Mouse (Mus musculus) B cell, adult 2 months (primary cell): ENCODE results near the gene Armc3.
"Not testable (repeated sequence)": the region's sequence is repeated elsewhere in the genome, so short reads cannot be mapped to it uniquely, and the experiment has no call there.

Source experiments
- DNase-seq, 2 experiments: peaks; one replicate each; pipeline ENCODE4 v3.0.0; 2022

The Armc3 gene

DNA sequence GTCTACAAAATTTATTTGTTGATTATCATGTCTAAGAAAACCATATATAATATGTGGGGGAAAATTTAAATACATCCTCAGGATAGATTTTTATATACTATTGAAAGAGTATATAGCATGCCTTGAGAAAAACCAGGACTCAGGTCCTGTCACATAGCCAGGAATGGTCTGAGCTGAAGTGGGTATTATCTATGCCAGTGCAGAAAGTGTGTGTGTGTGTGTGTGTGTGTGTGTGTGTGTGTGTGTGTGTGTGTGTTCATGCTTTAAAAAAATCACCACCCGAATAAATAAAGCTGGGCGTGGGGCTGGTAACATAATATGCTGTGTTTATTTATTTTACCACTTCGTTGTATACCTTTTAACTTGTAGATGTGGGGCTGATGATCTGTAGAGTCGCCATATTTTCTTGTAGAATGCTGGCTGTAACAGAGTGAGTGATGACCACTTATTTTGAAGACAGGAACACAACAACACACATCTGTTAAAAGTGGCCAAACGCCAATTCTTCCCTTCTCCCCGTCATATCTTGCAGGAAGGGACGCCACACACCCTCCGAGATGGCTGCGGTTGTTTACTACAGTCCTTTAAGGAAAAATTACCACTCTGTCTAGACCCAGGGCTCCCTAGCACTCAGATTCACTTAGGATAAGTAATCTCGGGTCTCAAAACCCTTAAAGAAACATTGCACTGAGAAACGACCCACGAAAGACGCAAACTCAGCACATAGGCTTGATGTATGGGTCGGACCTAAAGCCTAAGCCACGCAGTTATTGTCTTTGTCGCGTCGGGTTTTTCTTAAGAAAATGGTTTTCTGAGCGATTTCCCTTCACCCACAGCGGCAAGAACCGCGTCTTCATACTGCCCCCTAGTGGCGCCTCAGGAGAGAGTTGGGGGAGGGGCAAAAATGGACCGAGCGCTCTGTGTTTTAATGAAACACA, 76.8 kb downstream of the Armc3 start:
- peak; percentile 89 to 90 for DNase-seq

DNA sequence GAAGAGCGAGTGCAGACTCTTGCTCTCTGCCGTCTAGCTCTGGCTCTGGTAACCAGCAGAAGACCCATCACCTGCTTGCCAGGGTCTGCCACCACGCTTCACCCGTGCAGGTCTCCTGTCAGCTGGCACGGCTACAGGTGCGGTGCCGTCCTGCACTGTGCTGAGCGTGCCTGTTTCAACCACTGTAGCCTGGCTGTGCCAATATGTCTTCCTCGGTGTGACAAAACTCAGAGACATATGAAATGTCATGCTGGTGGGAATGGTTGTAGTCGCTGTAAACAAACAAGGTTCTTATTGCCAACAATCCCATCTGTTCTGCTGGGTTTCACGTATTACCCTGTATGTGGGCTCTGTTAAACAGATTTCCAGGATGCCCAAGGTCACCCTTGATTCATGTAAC, 81.2 kb downstream of the Armc3 start:
- no peak for DNase-seq

DNA sequence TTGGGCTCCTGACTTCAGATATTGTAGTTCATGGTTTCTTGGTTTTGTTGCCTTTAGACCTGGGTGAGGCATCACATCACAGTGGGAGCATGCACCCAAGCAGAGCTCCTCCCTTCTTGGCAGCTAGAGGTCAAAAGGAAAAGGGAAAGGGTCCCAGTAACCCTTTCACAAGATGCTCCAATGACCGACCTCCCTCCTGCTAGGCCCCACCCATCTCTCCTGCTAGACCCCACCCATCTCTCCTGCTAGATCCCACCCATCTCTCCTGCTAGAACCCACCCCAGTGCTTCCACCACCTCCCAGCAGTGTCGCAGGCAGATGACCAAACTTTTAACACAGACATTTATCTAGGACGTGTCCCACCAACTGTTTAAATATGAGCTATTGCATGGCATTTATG, 93.3 kb downstream of the Armc3 start:
- DNase-seq: no peak

GRCm38 (mm10) chr2:19300345-19301089, 101.4 kb downstream of the Armc3 start:
- DNase-seq: peak; percentile 38 to 44

DNA sequence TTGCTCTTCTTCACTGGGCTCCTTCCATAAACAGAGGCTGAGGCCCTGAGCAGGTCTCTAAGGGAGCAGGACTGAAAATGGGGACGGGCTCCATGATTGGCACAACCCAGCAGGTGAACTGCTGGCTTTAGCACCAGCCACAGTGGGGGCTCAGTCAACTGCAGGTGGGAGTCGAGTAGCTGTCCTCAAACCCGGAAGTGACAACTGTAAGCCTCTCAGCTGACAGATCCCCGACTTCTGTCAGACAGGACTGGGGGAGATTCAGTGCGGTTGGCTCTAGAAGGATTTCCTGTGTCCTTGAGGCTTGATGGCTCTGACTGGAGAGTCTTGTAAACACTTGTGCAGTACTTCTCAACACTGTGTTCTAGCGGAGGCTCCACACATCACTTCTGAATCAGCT, 102.1 kb downstream of the Armc3 start:
- DNase-seq: peak; percentile 61

DNA sequence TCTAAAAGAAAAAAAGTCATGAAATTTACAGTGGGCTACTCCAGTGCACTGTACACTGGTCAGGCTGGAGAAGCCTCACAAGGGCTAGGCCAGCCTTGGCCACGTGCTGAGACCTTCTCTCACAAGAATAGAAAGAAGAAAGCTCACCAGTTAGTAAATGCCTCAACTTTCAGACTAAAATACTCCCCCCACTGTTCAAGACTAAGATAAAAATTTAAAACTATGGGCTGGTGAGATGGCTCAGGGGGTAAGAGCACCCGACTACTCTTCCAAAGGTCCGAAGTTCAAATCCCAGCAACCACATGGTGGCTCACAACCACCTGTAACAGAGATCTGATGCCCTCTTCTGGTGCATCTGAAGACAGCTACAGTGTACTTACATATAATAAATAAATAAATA, 104.0 kb downstream of the Armc3 start:
- not testable (repeated sequence) for DNase-seq

DNA sequence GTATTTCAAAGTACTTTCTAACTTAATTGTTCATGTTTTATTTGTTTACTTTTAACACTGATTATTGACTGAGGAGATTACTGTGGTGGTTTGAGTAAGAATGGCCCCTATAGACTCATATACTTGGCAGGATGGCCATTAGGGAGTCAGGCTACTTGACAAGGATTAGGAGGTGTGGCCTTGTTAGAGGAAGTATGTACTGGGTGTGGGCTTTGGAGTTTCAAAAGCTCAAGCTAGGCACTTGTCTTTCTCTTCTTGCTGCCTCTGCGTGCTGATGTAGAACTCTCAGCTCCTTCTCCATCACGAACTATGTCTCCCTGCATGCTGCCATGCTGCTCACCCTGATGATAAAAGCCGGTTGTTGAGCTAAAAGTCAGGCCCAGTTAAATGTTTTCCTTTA, 111.4 kb downstream of the Armc3 start:
- no peak for DNase-seq

DNA sequence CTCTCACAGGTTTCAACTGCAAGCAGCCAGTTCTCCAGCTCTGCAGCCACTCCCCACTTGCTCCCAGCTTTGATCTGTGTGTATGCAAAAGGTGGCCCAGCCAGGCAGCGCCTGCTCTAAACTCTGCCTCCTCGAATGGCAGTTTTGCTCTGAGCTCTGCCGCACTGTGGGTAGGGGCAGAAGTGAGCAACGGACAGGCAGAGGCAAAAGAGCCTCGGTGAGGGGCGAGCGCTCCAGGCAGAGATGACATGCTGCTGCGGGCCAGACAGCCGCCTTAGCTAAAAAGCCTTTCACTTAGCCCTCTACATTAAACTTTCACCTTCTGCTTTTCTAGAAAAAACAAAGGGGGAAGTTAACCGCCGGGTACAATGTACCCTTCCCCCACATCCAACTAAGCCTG, 117.0 kb downstream of the Armc3 start:
- no peak for DNase-seq

DNA sequence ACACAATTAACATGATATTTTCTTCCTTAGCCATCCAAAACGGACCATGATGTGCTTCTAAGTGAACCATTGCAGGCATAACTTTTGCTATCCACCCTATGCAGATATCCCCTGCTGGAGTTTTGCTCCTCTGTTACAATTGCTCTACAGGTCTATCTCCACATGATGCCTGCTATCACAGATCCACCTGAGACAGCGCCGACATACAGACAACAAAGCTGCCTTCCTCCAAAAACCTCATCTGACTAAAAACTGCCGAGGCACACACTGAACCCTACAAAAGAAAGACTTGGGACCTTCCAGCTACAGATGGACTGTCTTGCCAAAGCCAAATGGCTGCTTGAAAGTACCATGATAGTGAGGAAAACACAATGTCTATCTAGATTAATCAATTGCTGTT, 117.6 kb downstream of the Armc3 start:
- no peak for DNase-seq

DNA sequence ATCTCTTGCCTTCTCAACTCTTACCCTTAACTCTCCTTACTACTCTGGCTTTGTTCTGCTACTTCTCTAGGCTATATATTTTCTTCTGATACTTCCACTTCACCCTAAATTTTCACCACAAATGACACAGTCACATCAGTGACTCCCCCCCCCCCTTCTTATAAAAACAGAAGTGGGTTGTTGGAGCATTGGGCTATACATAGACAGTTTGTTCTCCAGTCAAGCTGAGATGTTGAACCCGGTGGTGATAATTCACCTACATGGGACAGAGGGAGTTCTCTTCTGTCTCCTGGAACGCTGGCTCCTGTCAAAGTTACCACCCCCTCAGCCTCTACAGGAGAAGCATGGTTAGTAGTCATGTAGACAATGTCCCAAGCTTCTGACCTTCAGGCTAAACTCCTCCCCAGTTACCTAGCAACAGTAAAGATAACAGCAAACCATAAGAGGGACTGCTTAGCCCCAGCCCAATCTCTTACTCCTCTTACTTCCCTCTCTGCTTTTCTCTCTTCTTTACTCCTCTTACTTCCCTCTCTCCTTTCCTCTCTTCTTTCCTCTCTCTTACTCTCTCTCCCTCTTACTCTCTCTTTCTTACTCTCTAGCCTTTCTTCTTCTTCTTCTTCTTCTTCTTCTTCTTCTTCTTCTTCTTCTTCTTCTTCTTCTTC, 118.2 kb downstream of the Armc3 start:
- DNase-seq: peak; percentile 13 to 23

- DNase-seq: no peak
Measured at GRCm38 (mm10) chr2:19318499-19318898, 119.4 kb downstream of the Armc3 start.

GRCm38 (mm10) chr2:19319284-19319683, 120.2 kb downstream of the Armc3 start:
- DNase-seq: no peak

- DNase-seq: no peak
Measured at GRCm38 (mm10) chr2:19322448-19322847, 123.3 kb downstream of the Armc3 start.

- no peak for DNase-seq
Measured at GRCm38 (mm10) chr2:19326376-19326775, 127.3 kb downstream of the Armc3 start.

DNA sequence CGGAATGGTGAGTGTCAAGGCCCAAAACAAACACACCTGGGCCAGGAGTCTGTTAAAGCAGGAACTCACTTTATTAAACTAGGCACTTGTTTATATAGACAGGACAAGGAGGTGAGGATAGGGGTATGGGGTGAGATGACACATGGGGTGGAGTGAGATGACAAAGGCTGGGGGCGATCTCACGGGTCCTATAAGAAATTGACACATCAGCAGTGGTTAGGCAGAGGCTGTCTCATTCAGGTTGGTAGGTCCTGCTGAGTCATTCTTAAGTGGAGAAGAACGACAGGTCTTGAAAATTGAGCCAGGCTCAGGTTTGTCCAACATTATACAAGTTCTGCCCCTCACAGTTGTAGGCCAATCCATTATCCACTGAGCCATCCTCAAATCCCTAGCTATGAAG, 128.7 kb downstream of the Armc3 start:
- DNase-seq: no peak

DNA sequence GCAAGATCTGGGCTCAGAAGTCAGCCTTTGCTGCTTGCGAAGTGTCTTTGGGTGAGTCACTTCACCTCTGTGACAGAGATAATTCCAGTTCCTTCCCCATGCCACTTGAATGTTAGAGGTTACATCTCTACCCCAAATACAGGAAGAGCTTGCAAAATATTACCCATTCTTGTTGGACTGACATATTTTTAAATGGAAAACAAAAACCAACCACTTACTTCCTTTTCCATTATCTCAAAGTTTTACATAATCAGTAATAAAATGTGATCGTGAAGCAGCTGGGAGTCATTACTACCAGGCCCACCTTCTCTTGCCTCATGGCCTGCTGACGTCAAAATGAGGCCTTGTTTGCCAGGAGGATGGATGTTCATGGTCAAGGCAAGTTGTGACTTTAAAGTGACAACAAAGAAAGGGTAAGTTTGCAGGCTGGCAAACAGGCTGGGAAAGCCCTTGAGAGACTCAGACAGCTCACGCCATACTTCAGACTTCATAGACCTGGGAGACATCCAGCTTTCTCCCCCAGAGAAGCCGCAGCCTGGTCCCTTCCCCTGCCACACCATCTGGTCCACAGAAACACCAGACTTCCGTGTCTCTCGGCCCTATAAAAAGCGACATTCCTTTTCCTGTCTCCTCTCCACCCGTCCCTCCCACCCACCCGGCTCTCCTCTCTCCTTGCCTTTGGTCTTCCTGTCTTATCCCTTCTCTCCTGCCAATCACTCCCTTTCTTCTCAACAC, 145.0 kb downstream of the Armc3 start:
- DNase-seq: no peak

DNA sequence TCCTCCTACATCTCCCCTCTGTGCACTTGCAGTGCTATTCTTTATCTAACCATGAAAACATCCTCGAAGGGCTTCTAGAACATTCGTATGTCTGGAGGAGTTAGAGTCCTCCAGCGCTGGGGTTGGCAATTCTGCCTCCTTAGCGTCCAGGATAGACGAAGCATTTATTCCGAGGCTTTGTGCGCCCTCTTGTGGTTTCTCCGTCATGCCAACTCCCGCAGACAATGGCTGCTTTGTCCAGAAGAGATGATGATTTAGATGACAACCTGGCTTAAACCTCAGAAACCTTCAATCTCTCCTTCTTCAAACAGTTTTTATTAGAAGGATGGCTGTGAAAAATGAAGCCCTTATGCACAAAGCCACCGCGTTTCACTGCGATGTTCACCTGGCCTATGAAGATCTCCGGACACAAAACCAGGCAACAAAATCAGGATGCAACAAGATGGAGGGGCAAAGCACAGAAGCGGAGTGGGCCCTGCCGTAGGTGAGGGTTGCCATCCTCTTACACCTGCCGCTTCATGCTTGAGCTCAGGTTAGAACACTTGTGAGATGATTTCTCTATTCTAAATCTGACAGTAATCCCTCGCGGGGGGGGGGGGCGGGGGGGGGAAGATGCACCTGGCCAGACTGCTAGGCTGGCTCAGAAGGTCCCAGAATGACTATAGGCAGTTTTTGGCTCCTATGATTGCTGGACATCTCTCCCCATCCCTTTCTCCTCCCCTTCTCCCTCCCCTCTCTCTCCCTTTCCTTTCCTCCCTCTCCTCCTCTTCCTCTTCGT, 145.7 kb downstream of the Armc3 start:
- DNase-seq: peak; percentile 84 to 86

- no peak for DNase-seq
Measured at GRCm38 (mm10) chr2:19345414-19345964, 146.4 kb downstream of the Armc3 start.

GRCm38 (mm10) chr2:19348454-19348853, 149.4 kb downstream of the Armc3 start:
- DNase-seq: no peak

DNA sequence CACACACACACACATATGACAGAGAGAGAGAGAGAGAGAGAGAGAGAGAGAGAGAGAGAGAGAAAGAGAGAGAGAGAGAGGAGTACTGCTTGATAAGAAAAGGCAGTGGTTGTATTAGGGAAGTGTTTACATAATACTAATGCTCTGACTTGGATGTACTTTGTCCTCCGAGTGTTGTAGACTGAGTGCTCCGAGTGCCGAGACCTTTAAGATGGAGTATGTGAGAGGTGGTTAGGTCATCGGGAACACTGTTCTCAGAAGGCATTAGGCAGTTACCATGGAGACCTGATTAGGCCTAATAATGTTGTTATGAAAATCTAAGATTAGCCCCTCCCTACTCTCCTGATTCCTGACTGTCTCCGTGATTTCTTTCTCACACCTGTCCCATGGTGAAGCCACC, 151.1 kb downstream of the Armc3 start:
- DNase-seq: no peak

- DNase-seq: peak; percentile 55 to 66
Measured at GRCm38 (mm10) chr2:19351615-19352253, 152.6 kb downstream of the Armc3 start.
